Mouse (Mus musculus) embryo, embryonic 10 days (tissue): ENCODE measurements around the gene Stx2.

Source experiments
- DNase-seq: peaks from one replicate; pipeline ENCODE4 v3.0.0-alpha.2; 2015; ENCODE audit warnings: low spot score

Gene Stx2

GRCm38 (mm10) chr5:129008412-129008826, at the start of gene Stx2:
Stx2 (minus strand) TSS chr5:129008574.
- peak; percentile 90 for DNase-seq

- no peak for DNase-seq
Measured at GRCm38 (mm10) chr5:129054675-129055284, 46.4 kb upstream of the Stx2 start.

GRCm38 (mm10) chr5:129052636-129053355, 44.4 kb upstream of the Stx2 start:
- peak; percentile 52 for DNase-seq

GRCm38 (mm10) chr5:129051910-129052309, 43.5 kb upstream of the Stx2 start:
- DNase-seq = no peak

GRCm38 (mm10) chr5:129049372-129049771, 41.0 kb upstream of the Stx2 start:
- peak; percentile 74 for DNase-seq

- no peak for DNase-seq
Measured at GRCm38 (mm10) chr5:129045641-129046580, 37.5 kb upstream of the Stx2 start.

- DNase-seq = no peak
Measured at GRCm38 (mm10) chr5:129037739-129038138, 29.4 kb upstream of the Stx2 start.

- no peak for DNase-seq
Measured at GRCm38 (mm10) chr5:129036678-129037077, 28.3 kb upstream of the Stx2 start.

- DNase-seq = no peak
Measured at GRCm38 (mm10) chr5:129029131-129029723, 20.9 kb upstream of the Stx2 start.

GRCm38 (mm10) chr5:129026637-129027036, 18.3 kb upstream of the Stx2 start:
- no peak for DNase-seq

GRCm38 (mm10) chr5:129026171-129026570, 17.8 kb upstream of the Stx2 start:
- DNase-seq = no peak

GRCm38 (mm10) chr5:129025725-129026124, 17.4 kb upstream of the Stx2 start:
- DNase-seq = no peak

GRCm38 (mm10) chr5:129025048-129025447, 16.7 kb upstream of the Stx2 start:
- peak; percentile 47 for DNase-seq

GRCm38 (mm10) chr5:129020731-129021130, 12.4 kb upstream of the Stx2 start:
- DNase-seq = peak; percentile 25

- no peak for DNase-seq
Measured at GRCm38 (mm10) chr5:129020300-129020668, 11.9 kb upstream of the Stx2 start.

- peak; percentile 95 for DNase-seq
Measured at GRCm38 (mm10) chr5:129019497-129020299, 11.3 kb upstream of the Stx2 start, which contains the start of gene Ran. Ran (plus strand) TSS chr5:129020069.

GRCm38 (mm10) chr5:129018782-129019489, 10.6 kb upstream of the Stx2 start:
- no peak for DNase-seq

- DNase-seq = no peak
Measured at GRCm38 (mm10) chr5:129016370-129016769, 8.0 kb upstream of the Stx2 start.

- DNase-seq = no peak
Measured at GRCm38 (mm10) chr5:129015540-129015939, 7.2 kb upstream of the Stx2 start.

GRCm38 (mm10) chr5:129015020-129015419, 6.6 kb upstream of the Stx2 start:
- DNase-seq = no peak

GRCm38 (mm10) chr5:129010937-129011336, 2.6 kb upstream of the Stx2 start:
- no peak for DNase-seq
